Mouse (Mus musculus) liver, embryonic 16.5 days (tissue): ENCODE measurements around the gene Plcl1. TPM values are rescaled to one million over a fixed set of nuclear protein-coding genes. Genes with fewer than 3 reads are reported as not detected.

Experiments
- ATAC-seq: fragments of 200-750 bp; cut with Nextera tagmentation; 2 replicates; pipeline ENCODE4 v1.8.0; 2017; ENCODE audit warnings: low read depth, mild to moderate bottlenecking, moderate number of reproducible peaks, moderate library complexity
- H3K27ac ChIP-seq: fragments of 300-500 bp; sonication (generic); 2 replicates; pipeline ENCODE4 v1.5.1; 2014; ENCODE audit warnings: mild to moderate bottlenecking, low read length
- H3K27me3 ChIP-seq: fragments of 300-500 bp; sonication (generic); 2 replicates; pipeline ENCODE4 v1.6.1; 2014; ENCODE audit warnings: low read depth, low read length, mixed read lengths; ENCODE audit not compliant: control insufficient read depth, insufficient read depth
- H3K36me3 ChIP-seq: fragments of 300-500 bp; sonication (generic); 2 replicates; pipeline ENCODE4 v1.6.1; 2014; ENCODE audit warnings: mild to moderate bottlenecking; ENCODE audit not compliant: control insufficient read depth, insufficient read depth
- H3K4me1 ChIP-seq: fragments of 300-500 bp; sonication (generic); 2 replicates; pipeline ENCODE4 v1.6.1; 2014; ENCODE audit warnings: low read depth, low read length, mixed read lengths; ENCODE audit not compliant: control insufficient read depth
- H3K4me2 ChIP-seq: fragments of 300-500 bp; sonication (generic); 2 replicates; pipeline ENCODE4 v1.6.1; 2014; ENCODE audit warnings: low read depth, low read length, mixed read lengths
- H3K4me3 ChIP-seq: fragments of 300-500 bp; sonication (generic); 2 replicates; pipeline ENCODE4 v1.5.1; 2014; ENCODE audit warnings: low read depth, mild to moderate bottlenecking, low read length
- H3K9ac ChIP-seq: fragments of 300-500 bp; sonication (generic); 2 replicates; pipeline ENCODE4 v1.6.1; 2014; ENCODE audit warnings: low read depth, low read length
- H3K9me3 ChIP-seq: fragments of 300-500 bp; sonication (generic); replicated peaks from 2 replicates; pipeline ENCODE4 v1.6.1; 2016; ENCODE audit warnings: low read length; ENCODE audit not compliant: control insufficient read depth
- WGBS: fragments of 180-500 bp; shearing (Covaris S2); extraction: QIAGEN DNeasy Blood & Tissue Kit; methylation state at CpG from one replicate; pipeline ENCODE4 v1.1.7; 2014; ENCODE audit not compliant: insufficient replicate concordance; 5-methylcytosine and 5-hydroxymethylcytosine counted together
- polyA plus RNA-seq: library from polyadenylated mRNA; unstranded; fragments of >200 nt; fragmentation: Nextera tagmentation; extraction: Ambion mirVana; gene quantifications from 2 replicates; pipeline ENCODE4 v1.2.1, GENCODE M21; 2015

Plcl1 gene
- polyA plus RNA-seq, 1 experiment from 2014 or later = 0.17 TPM

GRCm38 (mm10) chr1:55404439-55404838 is 1.3 kb upstream of the Plcl1 start:
- ATAC-seq = no peak
- Histone ChIP-seq H3K27me3 (peaks cover 36% of the 10 kb centered on the region), H3K4me1 (peaks cover 3% of the 10 kb centered on the region), H3K27ac (no peak overlapping the region), H3K4me2 (no peak overlapping the region), H3K9me3 (no peaks in the 10 kb centered on the region), H3K9ac (no peak overlapping the region), H3K36me3 (no peaks in the 10 kb centered on the region), H3K4me3 (no peak overlapping the region)
- WGBS = 2% methylated on average over 3 of the region's 3 CpGs

- H3K4me3 ChIP-seq = peak overlapping the region; percentile 60
- H3K27ac ChIP-seq = no peak overlapping the region
- ATAC-seq = peak; percentile 37
- H3K36me3 ChIP-seq = no peaks in the 10 kb centered on the region
- WGBS = under 1% methylated on average over 40 of the region's 42 CpGs
- H3K9ac ChIP-seq = no peak overlapping the region
- H3K9me3 ChIP-seq = no peaks in the 10 kb centered on the region
- peak overlapping the region; percentile 73 for H3K4me2 ChIP-seq
- peaks cover 36% of the 10 kb centered on the region for H3K27me3 ChIP-seq
- peaks cover 3% of the 10 kb centered on the region for H3K4me1 ChIP-seq
Measured at GRCm38 (mm10) chr1:55406023-55406413, 297 bp downstream of the Plcl1 start.

- Histone ChIP-seq H3K4me2 (peak overlapping the region; percentile 73), H3K27me3 (peaks cover 36% of the 10 kb centered on the region), H3K4me3 (peak overlapping the region; percentile 60), H3K9ac (no peak overlapping the region), H3K36me3 (no peaks in the 10 kb centered on the region), H3K9me3 (no peaks in the 10 kb centered on the region), H3K27ac (no peak overlapping the region), H3K4me1 (peaks cover 3% of the 10 kb centered on the region)
- WGBS = 3% methylated on average over 34 of the region's 35 CpGs
- no peak for ATAC-seq
Measured at GRCm38 (mm10) chr1:55406531-55407375, 1.0 kb downstream of the Plcl1 start.

GRCm38 (mm10) chr1:55410670-55411069 is 4.9 kb downstream of the Plcl1 start:
- H3K36me3 ChIP-seq = no peaks in the 10 kb centered on the region
- H3K4me3 ChIP-seq = no peak overlapping the region
- no peaks in the 10 kb centered on the region; the same call in 1 of the 2 replicates for H3K4me1 ChIP-seq
- no peaks in the 10 kb centered on the region for H3K9me3 ChIP-seq
- H3K27ac ChIP-seq = no peak overlapping the region
- ATAC-seq = no peak
- H3K27me3 ChIP-seq = peaks cover 23% of the 10 kb centered on the region
- no peak overlapping the region for H3K9ac ChIP-seq
- no peak overlapping the region for H3K4me2 ChIP-seq
- 44% methylated on average over 2 of the region's 2 CpGs for WGBS

- Histone ChIP-seq H3K4me3 (no peak overlapping the region), H3K9ac (no peak overlapping the region), H3K9me3 (no peaks in the 10 kb centered on the region), H3K27me3 (peaks cover 19% of the 10 kb centered on the region), H3K4me2 (no peak overlapping the region), H3K27ac (no peak overlapping the region), H3K4me1 (no peaks in the 10 kb centered on the region; the same call in 1 of the 2 replicates), H3K36me3 (no peaks in the 10 kb centered on the region)
- WGBS = 62% methylated on average over 2 of the region's 2 CpGs
- no peak for ATAC-seq
Measured at GRCm38 (mm10) chr1:55411079-55411478, 5.4 kb downstream of the Plcl1 start.

GRCm38 (mm10) chr1:55412569-55412968 is 6.8 kb downstream of the Plcl1 start:
- Histone ChIP-seq H3K9ac (no peak overlapping the region), H3K27me3 (peaks cover 4% of the 10 kb centered on the region), H3K4me2 (no peak overlapping the region), H3K27ac (no peak overlapping the region), H3K9me3 (no peaks in the 10 kb centered on the region), H3K36me3 (no peaks in the 10 kb centered on the region), H3K4me1 (no peaks in the 10 kb centered on the region), H3K4me3 (no peak overlapping the region)
- no peak for ATAC-seq
- 58% methylated on average over 6 of the region's 6 CpGs for WGBS

- H3K36me3 ChIP-seq = no peaks in the 10 kb centered on the region
- H3K9me3 ChIP-seq = no peaks in the 10 kb centered on the region
- 35% methylated on average over 1 of the region's 1 CpGs for WGBS
- H3K4me2 ChIP-seq = no peak overlapping the region
- no peaks in the 10 kb centered on the region for H3K4me1 ChIP-seq
- H3K27ac ChIP-seq = no peak overlapping the region
- H3K9ac ChIP-seq = no peak overlapping the region
- no peak overlapping the region for H3K4me3 ChIP-seq
- H3K27me3 ChIP-seq = no peaks in the 10 kb centered on the region
- no peak for ATAC-seq
Measured at GRCm38 (mm10) chr1:55413534-55413933, 7.8 kb downstream of the Plcl1 start.

- Histone ChIP-seq H3K9ac (no peak overlapping the region), H3K27me3 (no peaks in the 10 kb centered on the region), H3K4me1 (no peaks in the 10 kb centered on the region), H3K4me2 (no peak overlapping the region), H3K36me3 (no peaks in the 10 kb centered on the region), H3K4me3 (no peak overlapping the region), H3K27ac (no peak overlapping the region), H3K9me3 (no peaks in the 10 kb centered on the region)
- ATAC-seq = no peak
- 26% methylated on average over 3 of the region's 3 CpGs for WGBS
Measured at GRCm38 (mm10) chr1:55418968-55419367, 13.2 kb downstream of the Plcl1 start.

- 57% methylated on average over 2 of the region's 2 CpGs for WGBS
- Histone ChIP-seq H3K9ac (no peak overlapping the region), H3K27me3 (no peaks in the 10 kb centered on the region), H3K4me2 (no peak overlapping the region), H3K27ac (no peak overlapping the region), H3K36me3 (no peaks in the 10 kb centered on the region), H3K4me1 (no peaks in the 10 kb centered on the region), H3K4me3 (no peak overlapping the region), H3K9me3 (no peaks in the 10 kb centered on the region)
- no peak for ATAC-seq
Measured at GRCm38 (mm10) chr1:55427607-55428006, 21.9 kb downstream of the Plcl1 start.
